Mouse (Mus musculus) spleen, adult 2 months (tissue): Measurements from ENCODE around the gene Snd1. TPM values are rescaled to one million over a fixed set of nuclear protein-coding genes. Genes with fewer than 3 reads are reported as not detected.

Experiments used
- DNase-seq, 2 experiments: peaks; one replicate each; pipeline versions ENCODE4 v3.0.0 to v3.0.0-alpha.2; 2012 to 2021; ENCODE audit warnings: low spot score in 2 of 2, low read depth in 1 of 2
- H3K27ac ChIP-seq: fragments of 200-500 bp; 2 replicates; pipeline ENCODE4 v1.5.1; 2012; ENCODE audit warnings: low read length, inconsistent platforms; ENCODE audit not compliant: insufficient read depth
- H3K27me3 ChIP-seq: fragments of 200-500 bp; 2 replicates; pipeline ENCODE4 v1.6.1; 2012; ENCODE audit warnings: mild to moderate bottlenecking, moderate library complexity, low read length, inconsistent platforms; ENCODE audit not compliant: control insufficient read depth, insufficient read depth
- H3K36me3 ChIP-seq: fragments of 200-500 bp; 2 replicates; pipeline ENCODE4 v1.6.1; 2012; ENCODE audit warnings: mild to moderate bottlenecking, low read length, inconsistent platforms; ENCODE audit not compliant: control insufficient read depth, insufficient read depth
- H3K4me1 ChIP-seq: fragments of 200-500 bp; 2 replicates; pipeline ENCODE4 v1.6.1; 2011; ENCODE audit warnings: inconsistent platforms; ENCODE audit not compliant: control insufficient read depth, insufficient read depth, insufficient read length
- H3K4me3 ChIP-seq: fragments of 200-500 bp; 2 replicates; pipeline ENCODE4 v1.5.1; 2011; ENCODE audit warnings: mild to moderate bottlenecking, inconsistent platforms; ENCODE audit not compliant: insufficient read depth, insufficient read length; ENCODE audit errors: extremely low read depth
- CTCF ChIP-seq: fragments of 200-500 bp; IDR thresholded peaks from 2 replicates; pipeline ENCODE4 v1.5.1; 2011; ENCODE audit warnings: mild to moderate bottlenecking, inconsistent platforms; ENCODE audit not compliant: insufficient read depth, insufficient read length, insufficient replicate concordance; ENCODE audit errors: extremely low read depth
- POLR2A ChIP-seq: fragments of 200-500 bp; IDR thresholded peaks from 2 replicates; pipeline ENCODE4 v1.6.1; 2011; ENCODE audit warnings: low read depth, low read length, inconsistent platforms
- WGBS: fragments of 180-500 bp; shearing (Covaris S2); methylation state at CpG from one replicate; pipeline ENCODE4 v1.1.7; 2018; 5-methylcytosine and 5-hydroxymethylcytosine counted together
- polyA plus RNA-seq: library from polyadenylated mRNA; depleted of rRNA; stranded (reverse); fragments of >200 nt; gene quantifications from 2 replicates; pipeline ENCODE4 v1.2.3, GENCODE M21; 2012

The Snd1 gene
- polyA plus RNA-seq, 1 experiment = 55.0 TPM

DNA sequence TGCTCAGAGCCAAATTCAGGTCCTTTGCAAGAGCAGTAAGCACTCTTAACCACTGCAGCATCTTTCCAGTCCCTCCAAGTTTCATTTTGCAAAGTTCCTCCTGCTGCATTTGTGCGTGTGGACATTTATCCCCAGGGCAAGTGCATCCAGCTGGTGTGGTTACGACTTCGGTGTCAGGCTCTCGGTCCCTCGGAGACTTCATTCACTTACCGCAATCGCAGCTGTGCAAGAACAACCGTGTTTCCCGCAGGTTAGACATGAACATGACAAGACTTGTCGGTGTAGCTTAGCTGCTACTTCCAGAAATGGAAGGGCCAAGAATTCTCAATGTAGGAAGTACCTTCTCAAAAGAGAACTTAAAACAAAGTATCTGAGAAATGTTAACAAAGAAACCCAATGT is 482.5 kb downstream of the Snd1 start:
- H3K36me3 ChIP-seq = no peaks in the 10 kb centered on the region
- no peak overlapping the region for H3K4me3 ChIP-seq
- TF ChIP-seq CTCF (no peak), POLR2A (no peak)
- H3K27ac ChIP-seq = no peak overlapping the region
- no peak for DNase-seq
- H3K4me1 ChIP-seq = no peaks in the 10 kb centered on the region
- WGBS = 84% methylated on average over 10 of the region's 10 CpGs
- no peaks in the 10 kb centered on the region for H3K27me3 ChIP-seq

GRCm38 (mm10) chr6:28963178-28963577 is 488.2 kb downstream of the Snd1 start:
- H3K4me1 ChIP-seq = no peaks in the 10 kb centered on the region
- H3K27me3 ChIP-seq = no peaks in the 10 kb centered on the region
- 74% methylated on average over 5 of the region's 5 CpGs for WGBS
- no peak for TF ChIP-seq POLR2A
- no peak for TF ChIP-seq CTCF
- H3K4me3 ChIP-seq = no peak overlapping the region
- no peak overlapping the region for H3K27ac ChIP-seq
- no peaks in the 10 kb centered on the region for H3K36me3 ChIP-seq
- no peak for DNase-seq

DNA sequence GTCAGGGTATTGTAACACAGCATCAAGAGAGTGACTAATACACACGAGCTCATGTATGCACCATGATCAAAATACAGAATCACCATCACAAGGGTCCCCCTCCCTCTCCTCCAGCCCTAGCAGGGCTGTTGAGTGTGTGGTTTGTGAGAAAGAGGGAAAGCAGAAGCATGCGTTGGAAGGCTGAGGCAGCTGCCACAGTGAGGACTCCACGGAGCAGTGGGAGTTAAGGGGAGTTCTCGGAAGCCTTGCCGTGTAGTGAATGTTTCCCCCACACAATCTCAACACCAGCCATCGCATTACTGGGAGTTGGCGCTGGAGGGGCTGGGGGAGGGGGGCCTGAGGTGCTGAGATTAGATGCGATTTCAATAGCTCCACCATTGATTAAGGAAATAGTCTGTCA is 490.3 kb downstream of the Snd1 start:
- no peaks in the 10 kb centered on the region for H3K27me3 ChIP-seq
- H3K27ac ChIP-seq = no peak overlapping the region
- no peak for DNase-seq
- H3K4me3 ChIP-seq = no peak overlapping the region
- H3K4me1 ChIP-seq = no peaks in the 10 kb centered on the region; the same call in 1 of the 2 replicates
- TF ChIP-seq CTCF (no peak), POLR2A (no peak)
- no peaks in the 10 kb centered on the region for H3K36me3 ChIP-seq
- WGBS = 58% methylated on average over 8 of the region's 8 CpGs

DNA sequence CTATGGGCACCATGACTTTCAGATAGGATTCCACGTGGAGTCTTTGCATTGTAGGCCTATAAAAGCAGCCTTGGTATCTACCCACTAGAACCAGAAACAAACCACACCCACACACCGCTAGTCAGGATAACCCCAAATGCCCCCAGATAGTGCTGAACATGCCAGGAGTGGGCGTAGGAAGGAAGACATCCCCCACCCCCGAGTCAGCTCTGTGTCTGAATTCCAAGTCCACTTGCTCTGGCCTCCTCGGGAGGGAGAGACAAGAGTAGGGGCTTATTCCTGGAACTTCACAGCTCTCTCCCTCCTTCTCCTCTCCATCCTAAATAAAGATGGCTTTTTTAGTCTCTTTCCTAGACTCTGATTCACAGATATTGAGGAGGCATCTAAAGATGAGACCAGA is 494.7 kb downstream of the Snd1 start:
- TF ChIP-seq POLR2A (no peak), CTCF (no peak)
- Histone ChIP-seq H3K27ac (no peak overlapping the region), H3K36me3 (no peaks in the 10 kb centered on the region), H3K4me1 (no peaks in the 10 kb centered on the region; the same call in 1 of the 2 replicates), H3K27me3 (no peaks in the 10 kb centered on the region), H3K4me3 (no peak overlapping the region)
- WGBS = 47% methylated on average over 5 of the region's 5 CpGs
- no peak for DNase-seq

DNA sequence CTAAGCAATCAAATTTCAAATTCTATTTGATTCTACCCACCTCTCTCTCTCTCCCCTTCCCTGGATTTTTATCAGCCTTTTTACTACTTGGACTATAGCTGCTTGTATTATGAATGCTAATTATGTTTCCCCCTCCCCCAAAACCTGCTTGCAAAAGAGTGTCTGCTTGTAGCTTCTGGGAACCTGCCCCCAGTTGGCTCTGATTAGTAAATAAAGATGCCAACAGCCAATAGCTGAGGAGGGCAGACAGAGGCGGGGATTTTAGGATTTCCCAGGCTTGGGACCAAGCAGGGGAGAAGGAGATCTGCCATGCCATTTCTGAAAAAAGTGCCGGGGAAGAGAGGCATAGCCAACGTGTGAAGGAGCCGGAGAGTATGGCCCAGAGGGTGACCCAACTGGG is 495.8 kb downstream of the Snd1 start:
- 65% methylated on average over 4 of the region's 4 CpGs for WGBS
- TF ChIP-seq CTCF (no peak), POLR2A (no peak)

GRCm38 (mm10) chr6:28974498-28974897 is 499.6 kb downstream of the Snd1 start:
- H3K4me1 ChIP-seq = no peaks in the 10 kb centered on the region; the same call in 1 of the 2 replicates
- WGBS = 82% methylated on average over 3 of the region's 3 CpGs
- no peak for DNase-seq

More for the DNA sequence above, 495.8 kb downstream of the Snd1 start:
- Histone ChIP-seq H3K27ac (no peak overlapping the region), H3K4me3 (no peak overlapping the region), H3K27me3 (no peaks in the 10 kb centered on the region), H3K4me1 (no peaks in the 10 kb centered on the region; the same call in 1 of the 2 replicates), H3K36me3 (no peaks in the 10 kb centered on the region)
- no peak for DNase-seq

GRCm38 (mm10) chr6:28975106-28975505 is 500.2 kb downstream of the Snd1 start:
- Histone ChIP-seq H3K4me3 (no peak overlapping the region), H3K27ac (no peak overlapping the region), H3K4me1 (no peaks in the 10 kb centered on the region), H3K27me3 (peaks cover under 1% of the 10 kb centered on the region; the same call in 1 of the 2 replicates), H3K36me3 (no peaks in the 10 kb centered on the region)
- 93% methylated on average over 1 of the region's 1 CpGs for WGBS
- no peak for DNase-seq
- TF ChIP-seq POLR2A (no peak), CTCF (no peak)

More at GRCm38 (mm10) chr6:28974498-28974897, 499.6 kb downstream of the Snd1 start:
- no peak overlapping the region for H3K4me3 ChIP-seq
- TF ChIP-seq CTCF (no peak), POLR2A (no peak)
- no peaks in the 10 kb centered on the region for H3K27me3 ChIP-seq
- H3K27ac ChIP-seq = no peak overlapping the region
- H3K36me3 ChIP-seq = no peaks in the 10 kb centered on the region
